Mouse (Mus musculus) stomach, embryonic 14.5 days (tissue): ENCODE data around the gene Ptprm. TPM values are rescaled to one million over a fixed set of nuclear protein-coding genes. Genes with fewer than 3 reads are reported as not detected.

Experiments used
- ATAC-seq: fragments of 200-750 bp; cut with Nextera tagmentation; 2 replicates; pipeline ENCODE4 v1.8.0; 2017; ENCODE audit warnings: low read depth, moderate TSS enrichment; ENCODE audit not compliant: insufficient number of reproducible peaks, insufficient read depth, low FRiP score
- H3K27ac ChIP-seq: fragments of 300-500 bp; sonication (generic); 2 replicates; pipeline ENCODE4 v1.5.1; 2014; ENCODE audit warnings: mild to moderate bottlenecking, low read length, moderate library complexity, mixed read lengths
- H3K27me3 ChIP-seq: fragments of 300-500 bp; sonication (generic); 2 replicates; pipeline ENCODE4 v1.6.1; 2014; ENCODE audit warnings: low read length, control low read depth, mixed read lengths; ENCODE audit not compliant: control insufficient read depth, insufficient read depth
- H3K36me3 ChIP-seq: fragments of 300-500 bp; sonication (generic); 2 replicates; pipeline ENCODE4 v1.6.1; 2014; ENCODE audit warnings: mild to moderate bottlenecking, control low read depth, low read length, moderate library complexity, mixed read lengths; ENCODE audit not compliant: control insufficient read depth, insufficient read depth
- H3K4me1 ChIP-seq: fragments of 300-500 bp; sonication (generic); 2 replicates; pipeline ENCODE4 v1.6.1; 2014; ENCODE audit warnings: low read length, control low read depth, mixed read lengths; ENCODE audit not compliant: control insufficient read depth, insufficient read depth
- H3K4me2 ChIP-seq: fragments of 300-500 bp; sonication (generic); replicated peaks from 2 replicates; pipeline ENCODE4 v1.6.1; 2014; ENCODE audit warnings: low read depth, low read length, control low read depth
- H3K4me3 ChIP-seq: fragments of 300-500 bp; sonication (generic); 2 replicates; pipeline ENCODE4 v1.5.1; 2014; ENCODE audit warnings: low read depth, low read length, control low read depth
- H3K9ac ChIP-seq: fragments of 300-500 bp; sonication (generic); replicated peaks from 2 replicates; pipeline ENCODE4 v1.6.1; 2014; ENCODE audit warnings: low read depth, mild to moderate bottlenecking, control low read depth, low read length, moderate library complexity, mixed read lengths
- H3K9me3 ChIP-seq: fragments of 300-500 bp; sonication (generic); 2 replicates; pipeline ENCODE4 v1.6.1; 2016; ENCODE audit warnings: low read depth, low read length, control low read depth; ENCODE audit not compliant: control insufficient read depth
- WGBS: fragments of 180-500 bp; shearing (Covaris S2); extraction: QIAGEN DNeasy Blood & Tissue Kit; methylation state at CpG from one replicate; pipeline ENCODE4 v1.1.7; 2014; 5-methylcytosine and 5-hydroxymethylcytosine counted together
- polyA plus RNA-seq: library from polyadenylated mRNA; unstranded; fragments of >200 nt; fragmentation: Nextera tagmentation; extraction: Ambion mirVana; gene quantifications from 2 replicates; pipeline ENCODE4 v1.2.1, GENCODE M21; 2014

Gene Ptprm
- polyA plus RNA-seq, 1 experiment from 2014 or later = 17.7 TPM

DNA sequence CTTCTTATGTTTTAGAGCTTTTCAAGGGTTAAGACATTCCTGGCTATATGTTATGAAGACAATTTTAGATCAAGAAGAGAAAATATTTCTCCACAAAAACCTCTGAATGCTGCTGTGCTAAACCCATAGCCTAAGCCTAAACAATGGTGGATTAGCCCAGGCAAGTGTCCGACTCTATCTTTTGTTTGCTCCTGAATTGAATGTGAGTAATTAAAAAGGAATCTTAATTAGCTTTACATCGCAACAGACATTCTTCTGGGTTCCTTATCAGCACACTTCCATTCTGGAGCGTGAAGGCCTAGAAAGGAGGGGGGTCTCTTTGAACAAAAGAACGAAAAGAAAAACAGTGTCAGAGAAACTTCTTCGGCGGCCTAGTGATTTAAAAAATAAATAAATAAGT lies 439.6 kb downstream of the Ptprm start:
- Histone ChIP-seq H3K4me3 (no peak overlapping the region), H3K9ac (no peak overlapping the region), H3K4me2 (no peak overlapping the region), H3K27me3 (no peaks in the 10 kb centered on the region), H3K9me3 (no peaks in the 10 kb centered on the region), H3K4me1 (no peaks in the 10 kb centered on the region), H3K27ac (no peak overlapping the region), H3K36me3 (no peaks in the 10 kb centered on the region)
- ATAC-seq = no peak
- 53% methylated on average over 6 of the region's 6 CpGs for WGBS

DNA sequence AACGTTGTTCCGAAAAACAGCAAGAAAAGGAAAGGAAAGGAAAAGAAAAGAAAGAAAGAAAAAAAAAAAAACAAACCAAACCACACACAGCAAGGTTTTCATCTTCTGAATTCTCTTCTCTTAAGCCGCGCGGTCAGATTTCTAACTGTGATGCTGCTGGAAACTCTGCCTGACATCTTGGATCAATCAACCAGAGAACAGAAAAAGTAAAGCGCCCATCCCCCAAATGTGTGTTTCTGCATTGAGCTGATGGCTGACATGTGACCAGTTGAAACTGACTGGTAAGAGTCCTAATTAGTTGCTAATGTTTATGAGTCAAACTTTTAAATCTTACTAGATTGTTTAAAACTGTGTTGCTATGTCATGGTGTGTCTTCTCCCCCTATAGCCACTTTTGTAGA lies 441.7 kb downstream of the Ptprm start:
- no peaks in the 10 kb centered on the region for H3K27me3 ChIP-seq

DNA sequence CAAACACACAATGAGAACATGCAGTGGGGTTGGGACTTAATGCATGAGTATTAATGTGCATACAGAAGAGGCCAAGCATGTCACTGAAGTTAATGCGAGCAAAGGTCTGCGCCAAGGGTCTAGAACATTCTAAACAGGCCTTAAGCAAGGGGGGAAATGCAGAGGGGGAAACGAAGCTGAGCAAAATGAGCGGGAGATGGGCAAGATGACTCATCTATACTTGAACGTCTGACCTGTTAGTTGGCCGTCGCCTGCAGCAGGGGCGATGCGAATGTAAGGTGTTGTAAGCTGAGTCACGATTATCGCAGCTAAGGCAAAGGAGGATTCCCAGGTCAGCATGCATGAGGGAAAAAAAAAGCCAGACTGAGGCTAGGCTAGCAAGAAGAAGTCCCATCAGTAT lies 442.1 kb downstream of the Ptprm start:
- H3K9me3 ChIP-seq = no peaks in the 10 kb centered on the region
- H3K4me3 ChIP-seq = no peak overlapping the region
- no peaks in the 10 kb centered on the region for H3K4me1 ChIP-seq
- no peaks in the 10 kb centered on the region for H3K36me3 ChIP-seq
- H3K27me3 ChIP-seq = no peaks in the 10 kb centered on the region
- 92% methylated on average over 11 of the region's 11 CpGs for WGBS
- no peak overlapping the region for H3K9ac ChIP-seq
- H3K27ac ChIP-seq = no peak overlapping the region
- H3K4me2 ChIP-seq = no peak overlapping the region
- no peak for ATAC-seq

More for the DNA sequence above, 441.7 kb downstream of the Ptprm start:
- no peak overlapping the region for H3K4me2 ChIP-seq
- H3K4me3 ChIP-seq = no peak overlapping the region
- no peaks in the 10 kb centered on the region for H3K9me3 ChIP-seq
- H3K4me1 ChIP-seq = no peaks in the 10 kb centered on the region
- no peak for ATAC-seq
- WGBS = 86% methylated on average over 6 of the region's 6 CpGs
- no peak overlapping the region for H3K9ac ChIP-seq
- H3K36me3 ChIP-seq = no peaks in the 10 kb centered on the region
- H3K27ac ChIP-seq = no peak overlapping the region

DNA sequence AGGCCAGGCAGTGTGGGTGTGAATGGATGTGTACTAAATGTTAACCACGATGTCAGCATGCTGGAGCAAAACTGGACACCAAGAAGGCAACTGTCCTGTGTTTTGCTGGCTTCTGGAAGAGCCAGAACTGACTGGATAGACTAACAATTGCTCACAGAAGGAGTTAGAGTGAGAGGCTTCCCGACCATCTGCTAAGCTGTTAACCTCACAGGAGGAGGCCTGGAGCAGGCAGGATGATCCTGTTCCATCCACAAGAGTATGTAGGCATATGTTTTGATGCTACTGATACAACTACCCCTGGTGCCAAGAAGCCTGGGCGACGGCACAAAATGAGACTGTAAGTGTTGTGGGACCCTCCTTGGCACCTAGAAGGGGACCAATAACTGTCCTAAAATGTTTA lies 444.4 kb downstream of the Ptprm start:
- Histone ChIP-seq H3K4me1 (no peaks in the 10 kb centered on the region), H3K27me3 (no peaks in the 10 kb centered on the region)
- 77% methylated on average over 4 of the region's 4 CpGs for WGBS

DNA sequence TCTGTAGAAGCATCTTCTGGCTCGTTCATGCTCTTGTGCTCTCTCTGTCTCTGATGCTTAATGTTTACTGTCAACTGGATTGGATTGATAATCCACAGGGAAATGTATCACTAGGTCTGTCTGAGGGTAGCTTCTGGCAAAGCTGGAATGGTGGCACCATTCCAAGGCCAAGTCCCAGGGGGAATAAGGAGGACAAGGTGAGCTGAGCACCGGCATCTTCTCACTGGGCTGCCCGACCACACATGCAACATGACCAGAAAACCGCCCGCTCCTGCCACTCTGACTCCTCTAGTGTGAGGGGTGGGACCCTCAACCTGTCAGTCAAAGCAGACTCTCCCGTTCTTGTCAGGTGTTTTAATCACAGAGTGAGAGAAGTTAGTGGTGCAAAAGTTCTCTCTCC lies 445.3 kb downstream of the Ptprm start:
- WGBS = 71% methylated on average over 6 of the region's 6 CpGs

More for the DNA sequence above, 444.4 kb downstream of the Ptprm start:
- Histone ChIP-seq H3K27ac (no peak overlapping the region), H3K9ac (no peak overlapping the region), H3K9me3 (no peaks in the 10 kb centered on the region), H3K36me3 (no peaks in the 10 kb centered on the region), H3K4me2 (no peak overlapping the region), H3K4me3 (no peak overlapping the region)
- ATAC-seq = no peak

DNA sequence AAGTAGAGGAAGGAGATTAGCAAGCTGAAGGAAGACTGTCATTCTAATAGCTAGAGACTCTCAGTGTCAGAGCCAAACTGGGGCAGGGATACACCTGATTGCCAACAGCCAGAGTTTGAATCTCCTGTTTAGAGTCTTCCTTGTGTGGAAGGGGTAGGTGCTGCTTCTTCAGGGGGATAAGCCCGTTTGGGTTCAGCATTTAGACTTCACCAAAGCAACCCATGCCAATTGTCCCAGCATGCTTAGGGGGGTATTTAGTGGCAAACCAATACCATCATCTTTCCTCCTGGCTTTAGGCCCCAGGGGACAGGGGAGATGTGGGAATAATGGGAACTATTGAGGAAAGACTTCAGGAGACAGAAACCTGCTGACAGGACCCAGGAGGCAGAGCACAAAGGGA lies 460.1 kb downstream of the Ptprm start:
- Histone ChIP-seq H3K4me2 (no peak overlapping the region), H3K4me3 (no peak overlapping the region), H3K36me3 (no peaks in the 10 kb centered on the region), H3K4me1 (no peaks in the 10 kb centered on the region), H3K27me3 (no peaks in the 10 kb centered on the region), H3K9ac (no peak overlapping the region), H3K27ac (no peak overlapping the region), H3K9me3 (no peaks in the 10 kb centered on the region)
- 74% methylated on average over 1 of the region's 1 CpGs for WGBS
- ATAC-seq = no peak

More for the DNA sequence above, 445.3 kb downstream of the Ptprm start:
- Histone ChIP-seq H3K9me3 (no peaks in the 10 kb centered on the region), H3K4me3 (no peak overlapping the region), H3K27ac (no peak overlapping the region), H3K4me1 (no peaks in the 10 kb centered on the region), H3K9ac (no peak overlapping the region), H3K27me3 (no peaks in the 10 kb centered on the region), H3K36me3 (no peaks in the 10 kb centered on the region), H3K4me2 (no peak overlapping the region)
- ATAC-seq = no peak

DNA sequence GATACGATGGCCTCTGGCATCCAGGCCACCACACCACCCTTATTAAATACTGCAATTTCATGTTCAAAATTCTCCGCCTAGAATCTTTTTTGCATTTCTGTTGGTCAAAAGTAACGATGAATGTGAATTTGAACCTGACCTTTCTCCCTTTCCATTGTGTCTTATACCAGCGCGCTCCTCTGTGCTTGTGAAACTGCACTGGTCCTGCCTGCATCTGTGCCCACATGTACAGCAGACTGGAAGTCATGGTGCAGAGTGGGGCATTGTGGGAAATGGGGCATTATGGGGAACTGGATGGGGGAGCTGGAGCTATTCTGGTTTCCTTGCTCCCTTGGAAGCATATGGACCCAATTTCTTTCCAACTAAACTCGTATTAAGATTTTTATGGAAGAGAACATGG lies 462.3 kb downstream of the Ptprm start:
- 93% methylated on average over 6 of the region's 6 CpGs for WGBS
- H3K4me3 ChIP-seq = no peak overlapping the region
- no peaks in the 10 kb centered on the region for H3K36me3 ChIP-seq
- H3K27me3 ChIP-seq = no peaks in the 10 kb centered on the region
- no peak overlapping the region for H3K4me2 ChIP-seq
- no peak overlapping the region for H3K27ac ChIP-seq
- ATAC-seq = no peak
- no peak overlapping the region for H3K9ac ChIP-seq
- H3K4me1 ChIP-seq = no peaks in the 10 kb centered on the region
- H3K9me3 ChIP-seq = no peaks in the 10 kb centered on the region

DNA sequence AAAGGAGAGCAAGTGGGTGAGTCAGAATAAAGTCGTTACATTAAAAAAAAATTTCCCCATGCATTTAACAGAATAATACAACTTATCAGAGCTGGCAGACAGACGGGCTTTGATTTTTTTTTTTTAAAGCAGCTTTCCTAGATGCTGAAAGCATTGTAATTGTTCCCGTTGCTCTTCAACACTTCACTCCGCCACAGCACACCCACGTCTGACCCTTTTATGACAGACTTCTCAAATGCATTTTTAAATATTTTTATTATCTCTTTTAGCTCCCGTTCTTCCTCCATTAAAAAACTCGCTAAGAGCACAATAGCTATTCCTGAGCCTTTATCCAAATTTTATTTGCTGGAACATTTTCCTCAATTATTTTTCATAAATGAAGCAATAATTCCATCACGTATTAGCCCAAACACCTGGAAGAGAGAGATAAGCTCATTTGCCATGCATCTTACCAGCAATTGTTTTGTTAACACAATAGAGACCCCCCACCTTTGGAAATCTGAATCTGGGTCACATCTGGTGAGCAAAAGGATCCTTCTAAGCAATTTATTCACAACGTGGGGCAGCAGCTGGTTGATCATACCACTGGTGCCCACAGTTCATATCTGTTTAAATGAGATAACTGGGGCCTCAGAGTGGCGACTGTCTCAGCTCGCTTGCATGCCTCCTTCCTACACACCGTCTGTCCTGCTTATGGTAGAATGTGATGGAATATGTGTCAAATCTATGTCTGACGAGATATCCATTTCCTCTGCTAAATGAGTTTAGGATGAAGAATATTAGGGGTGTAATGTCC lies 463.0 kb downstream of the Ptprm start:
- H3K4me3 ChIP-seq = no peak overlapping the region
- no peak overlapping the region for H3K4me2 ChIP-seq

DNA sequence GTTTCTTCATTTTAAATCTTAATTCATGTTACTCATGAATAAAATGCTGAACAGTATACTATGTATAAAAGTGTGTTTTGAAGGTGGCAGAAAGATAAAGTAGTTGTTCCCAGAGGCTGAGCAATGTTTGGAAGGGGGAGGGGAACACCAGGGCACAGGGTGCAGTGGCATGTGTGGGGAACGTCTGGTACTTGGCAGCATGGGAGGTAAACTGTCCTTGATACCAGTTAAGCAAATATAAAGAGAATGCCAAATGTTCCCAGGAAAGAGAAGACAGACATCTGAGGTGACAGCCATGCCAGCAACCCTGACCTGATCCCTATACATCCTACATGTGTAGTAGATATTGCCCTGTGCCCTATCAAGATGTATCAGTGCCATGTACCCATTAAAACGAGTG lies 472.0 kb downstream of the Ptprm start:
- ATAC-seq = no peak
- H3K27me3 ChIP-seq = no peaks in the 10 kb centered on the region
- H3K4me2 ChIP-seq = no peak overlapping the region
- no peak overlapping the region for H3K4me3 ChIP-seq
- no peaks in the 10 kb centered on the region for H3K4me1 ChIP-seq
- H3K36me3 ChIP-seq = no peaks in the 10 kb centered on the region
- WGBS = 55% methylated on average over 2 of the region's 2 CpGs
- H3K9me3 ChIP-seq = no peaks in the 10 kb centered on the region
- H3K9ac ChIP-seq = no peak overlapping the region
- H3K27ac ChIP-seq = no peak overlapping the region

More for the DNA sequence above, 463.0 kb downstream of the Ptprm start:
- H3K27ac ChIP-seq = no peak overlapping the region
- H3K9ac ChIP-seq = no peak overlapping the region
- H3K27me3 ChIP-seq = no peaks in the 10 kb centered on the region
- no peaks in the 10 kb centered on the region for H3K36me3 ChIP-seq
- WGBS = 71% methylated on average over 13 of the region's 13 CpGs
- ATAC-seq = no peak
- no peaks in the 10 kb centered on the region for H3K4me1 ChIP-seq
- no peaks in the 10 kb centered on the region for H3K9me3 ChIP-seq
